Mouse (Mus musculus) left cerebral cortex, postnatal 4 days (tissue): ENCODE measurements around the gene Tfpt. TPM values are rescaled to one million over a fixed set of nuclear protein-coding genes. Genes with fewer than 3 reads are reported as not detected.

ENCODE experiments used
- DNase-seq: peaks from one replicate; pipeline ENCODE4 v3.0.0-alpha.2; 2022
- intact Hi-C: fragments of 180-260 bp; cut with DNase I; formaldehyde crosslinking; loops from one replicate; pipeline ENCODE4 v1.15.1; 2025
- total RNA-seq, 2 experiments: library from RNA; stranded (reverse); gene quantifications; 2 replicates each; pipeline ENCODE4 v1.2.3; 2021

Gene Tfpt
- 10 to 100 TPM; 40.7 to 43.7 TPM for total RNA-seq

- intact Hi-C loops: no loop called here
- peak; percentile 90 for DNase-seq
These were observed at the start of gene Tfpt, which contains the start of gene Prpf31 for GRCm38 (mm10) chr7:3629543-3630477. Gene Tfpt, minus strand, starts transcription at chr7:3629929. Gene Prpf31, plus strand, starts transcription at chr7:3629985.

- intact Hi-C loops: no loop called here
- no peak for DNase-seq
These were observed 47.6 kb upstream of the Tfpt start, which contains the start of gene Tmc4 for GRCm38 (mm10) chr7:3677342-3677741. Gene Tmc4, minus strand, starts transcription at chr7:3677553.

- DNase-seq: no peak
- intact Hi-C loops: no loop called here
These were observed 46.6 kb upstream of the Tfpt start for GRCm38 (mm10) chr7:3676371-3676770.

GRCm38 (mm10) chr7:3675228-3675548, 45.5 kb upstream of the Tfpt start:
- DNase-seq: no peak
- intact Hi-C loops: no loop called here

- intact Hi-C loops: no loop called here
- DNase-seq: peak; percentile 88
These were observed 44.9 kb upstream of the Tfpt start for GRCm38 (mm10) chr7:3674507-3675227.

GRCm38 (mm10) chr7:3666921-3667391, 37.2 kb upstream of the Tfpt start:
- intact Hi-C loops: no loop called here
- no peak for DNase-seq

- intact Hi-C loops: no loop called here
- DNase-seq: peak; percentile 97
These were observed 35.7 kb upstream of the Tfpt start, which contains the start of gene Leng1 for GRCm38 (mm10) chr7:3665215-3666114. Gene Leng1, minus strand, starts transcription at chr7:3665840.

- no peak for DNase-seq
- intact Hi-C loops: no loop called here
These were observed 34.9 kb upstream of the Tfpt start for GRCm38 (mm10) chr7:3664524-3665214.

GRCm38 (mm10) chr7:3658578-3658977, 28.8 kb upstream of the Tfpt start:
- no peak for DNase-seq
- intact Hi-C loops: no loop called here

GRCm38 (mm10) chr7:3656966-3657365, 27.2 kb upstream of the Tfpt start:
- no peak for DNase-seq
- intact Hi-C loops: no loop called here

- DNase-seq: no peak
- intact Hi-C loops: no loop called here
These were observed 16.9 kb upstream of the Tfpt start for GRCm38 (mm10) chr7:3646641-3647040.

- intact Hi-C loops: no loop called here
- no peak for DNase-seq
These were observed 16.5 kb upstream of the Tfpt start for GRCm38 (mm10) chr7:3646188-3646587.

- DNase-seq: peak; percentile 36
- intact Hi-C loops: no loop called here
These were observed 15.8 kb upstream of the Tfpt start for GRCm38 (mm10) chr7:3645488-3646025.

- peak; percentile 98 for DNase-seq
- intact Hi-C loops: no loop called here
These were observed 15.2 kb upstream of the Tfpt start, which contains the start of gene Cnot3 for GRCm38 (mm10) chr7:3644672-3645487. Gene Cnot3, plus strand, starts transcription at chr7:3645268.

- no peak for DNase-seq
- intact Hi-C loops: no loop called here
These were observed 14.6 kb upstream of the Tfpt start for GRCm38 (mm10) chr7:3644348-3644671.

- DNase-seq: no peak
These were observed 14.1 kb upstream of the Tfpt start for GRCm38 (mm10) chr7:3643843-3644242.

GRCm38 (mm10) chr7:3643412-3643811, 13.7 kb upstream of the Tfpt start:
- intact Hi-C loops: no loop called here
- no peak for DNase-seq

More at GRCm38 (mm10) chr7:3643843-3644242, 14.1 kb upstream of the Tfpt start:
- intact Hi-C loops: no loop called here

GRCm38 (mm10) chr7:3630478-3630815, 718 bp upstream of the Tfpt start:
- DNase-seq: no peak
- intact Hi-C loops: no loop called here

- intact Hi-C loops: no loop called here
These were observed 699 bp downstream of the Tfpt start for GRCm38 (mm10) chr7:3629030-3629429.

More at GRCm38 (mm10) chr7:3629030-3629429, 699 bp downstream of the Tfpt start:
- DNase-seq: no peak
